Mouse (Mus musculus) Patski (cell line): ENCODE measurements at regions not wholly inside any gene's neighbourhood (a gene's known extent, or its start where the extent isn't known, plus 50 kb on each side); places are given as distances from the start of the nearest gene placed in this dataset.
A peak's percentile ranks its signal among the peaks of the same experiment; 100 is the strongest.

Experiments used
- ATAC-seq: fragments of 100-300 bp; one replicate; pipeline ENCODE4 v1.8.0; 2021
- CTCF ChIA-PET: fragments of 350-600 bp; sonication (Branson Sonifier 250); formaldehyde crosslinking; loops from one replicate; lab custom pipeline; 2022; ENCODE audit warnings: inconsistent platforms; lab: Charles Lee
- POLR2A ChIA-PET: fragments of 350-600 bp; sonication (Branson Sonifier 250); formaldehyde crosslinking; loops from one replicate; lab custom pipeline; 2022; ENCODE audit warnings: antibody characterized with exemption, inconsistent platforms; lab: Charles Lee
- DNase-seq: peaks from one replicate; pipeline ENCODE4 v3.0.0-alpha.2; 2011; ENCODE audit warnings: low read depth, low spot score
- H3K27me3 ChIP-seq: fragments of 371-371 bp; one replicate; pipeline ENCODE4 v1.5.1; 2021
- CTCF ChIP-seq: fragments of 100-300 bp; IDR thresholded peaks from one replicate; pipeline ENCODE4 v1.5.1; 2021
- in situ Hi-C: fragments of 300-500 bp; cut with MboI; formaldehyde crosslinking; loops from 3 replicates; pipeline ENCODE4 v1.11.1; 2018; ENCODE audit warnings: low pct_unique_long_range_greater_than_20kb, mixed read lengths

DNA sequence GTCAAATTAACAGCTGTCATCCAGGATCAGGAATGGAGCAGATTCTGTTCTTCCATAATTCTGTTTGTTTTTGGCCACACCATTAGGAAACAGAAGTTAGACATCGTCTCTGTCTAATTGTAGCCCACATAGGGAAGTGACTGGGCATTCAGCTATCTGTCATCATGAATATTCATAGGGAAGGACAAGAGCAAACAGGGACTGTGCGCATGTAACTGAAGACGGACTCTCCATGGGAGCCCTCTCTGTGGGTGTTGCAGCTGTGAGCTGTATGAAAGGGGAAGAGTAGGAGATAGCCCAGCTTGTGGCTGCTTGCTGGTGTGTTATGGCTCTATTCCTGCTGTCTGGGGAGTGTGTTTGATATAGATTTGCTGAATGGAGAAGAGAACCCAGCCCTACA, 238.3 kb upstream of the Prok2 start:
- DNase-seq (no peak), ATAC-seq (no peak)
- CTCF ChIA-PET, result no interaction called here
- no peak for TF ChIP-seq CTCF
- peaks cover 42% of the 10 kb centered on the region for H3K27me3 ChIP-seq
- in situ Hi-C loops, result no loop called here
- POLR2A ChIA-PET, result no interaction called here

DNA sequence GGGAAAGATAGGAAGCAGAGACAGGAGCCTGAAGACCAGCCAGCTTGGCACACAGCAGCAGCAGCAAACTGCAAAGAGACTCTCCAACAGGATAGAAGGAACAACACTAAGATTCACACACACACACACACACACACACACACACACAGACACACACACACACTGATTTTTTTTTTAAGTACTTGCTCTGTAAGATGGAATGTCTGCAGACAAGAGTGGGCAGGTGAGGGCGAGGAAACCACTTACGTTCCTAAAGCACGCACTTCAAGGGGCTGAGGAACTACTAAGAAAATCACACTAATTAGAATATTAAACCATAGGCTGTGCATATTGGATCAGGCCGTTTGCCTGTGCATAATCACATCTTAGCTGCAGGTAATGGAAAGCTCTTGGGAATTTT, 237.8 kb upstream of the Prok2 start:
- H3K27me3 ChIP-seq, result peaks cover 39% of the 10 kb centered on the region
- TF ChIP-seq CTCF, result no peak
- ATAC-seq (no peak), DNase-seq (no peak)
- in situ Hi-C loops, result no loop called here
- CTCF ChIA-PET, result no interaction called here
- POLR2A ChIA-PET, result no interaction called here

DNA sequence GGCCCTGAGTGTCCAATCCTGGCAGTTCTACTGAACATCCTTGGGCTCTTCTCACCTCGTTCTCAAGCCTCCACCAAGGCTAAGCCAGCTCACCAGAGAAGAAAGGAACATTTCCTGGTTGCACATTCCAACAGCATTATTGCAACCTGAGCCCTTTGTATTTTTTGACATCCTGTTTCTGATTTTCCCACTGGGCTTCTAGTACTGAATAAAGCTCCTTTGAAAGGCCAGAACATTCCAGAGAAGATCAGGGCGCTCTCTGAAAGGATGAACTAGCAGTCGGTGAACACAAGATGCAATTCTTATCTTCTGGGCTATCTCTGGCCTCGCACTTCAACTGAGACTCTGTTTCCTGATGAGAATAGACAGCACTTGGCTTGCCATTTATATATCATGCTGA, 233.2 kb upstream of the Prok2 start:
- no peak for TF ChIP-seq CTCF
- ChIA-PET CTCF (interaction anchor here (0.5 kb wide), 1 partner anchor 125 kb away, joined by 3 read pairs; no protein-coding TSS in a partner anchor), POLR2A (interaction anchor here (0.5 kb wide), 1 partner anchor 18 kb away, joined by 3 read pairs; no protein-coding TSS in a partner anchor)
- no peak for ATAC-seq
- no peak for DNase-seq
- H3K27me3 ChIP-seq, result peaks cover 31% of the 10 kb centered on the region
- in situ Hi-C loops, result no loop called here

DNA sequence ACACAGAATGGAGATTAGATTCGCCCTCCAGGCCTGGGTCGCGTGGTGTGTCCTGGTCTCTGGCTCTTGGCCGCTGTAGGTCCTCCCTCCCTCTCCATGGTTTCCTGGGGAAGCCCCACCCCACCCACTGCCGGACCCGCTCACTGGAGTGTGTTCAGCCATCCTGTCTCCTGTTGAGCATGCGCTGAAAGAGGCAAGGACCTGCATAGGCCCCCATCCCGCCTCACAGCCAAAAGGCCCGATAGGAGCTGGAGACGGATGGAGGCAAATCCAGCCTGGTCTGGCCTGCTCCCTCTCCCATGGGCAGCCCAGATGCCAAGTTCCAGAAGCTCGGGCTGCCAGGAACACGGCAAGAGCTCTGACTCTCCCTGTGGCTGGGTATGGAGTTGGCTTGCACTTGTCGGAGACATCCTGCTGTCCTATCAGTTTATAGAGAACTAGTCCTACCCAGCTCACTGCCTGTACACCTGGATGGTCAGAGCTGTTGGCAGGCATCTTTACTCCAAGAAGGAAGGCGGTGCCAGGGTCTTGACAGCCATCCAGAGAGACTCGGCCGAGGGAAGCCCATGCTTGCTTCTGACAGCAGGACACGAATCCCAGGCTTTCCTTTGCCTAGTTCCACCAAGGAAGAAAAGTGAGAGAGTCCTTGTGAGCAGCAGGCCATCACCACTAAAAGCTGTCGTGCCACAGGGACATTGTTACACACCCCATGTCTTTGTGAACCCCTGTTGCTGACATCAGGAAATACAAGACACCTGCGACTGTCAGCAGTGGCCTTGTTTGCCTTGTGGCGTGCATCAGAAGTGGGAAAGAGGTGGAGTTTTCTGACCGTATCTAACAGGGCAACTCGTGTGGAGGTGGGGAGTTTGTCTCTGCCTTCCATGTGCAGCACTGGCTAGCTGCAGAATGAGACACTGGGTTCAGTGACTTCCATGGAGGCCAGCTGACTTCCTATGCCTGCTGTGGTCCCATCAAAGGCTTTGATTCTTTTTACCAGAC, 228.9 kb upstream of the Prok2 start:
- in situ Hi-C loops, result no loop called here
- DNase-seq, result no peak
- TF ChIP-seq CTCF, result no peak
- ATAC-seq, result no peak
- peaks cover 32% of the 10 kb centered on the region for H3K27me3 ChIP-seq
- ChIA-PET CTCF (no interaction called here), POLR2A (no interaction called here)

DNA sequence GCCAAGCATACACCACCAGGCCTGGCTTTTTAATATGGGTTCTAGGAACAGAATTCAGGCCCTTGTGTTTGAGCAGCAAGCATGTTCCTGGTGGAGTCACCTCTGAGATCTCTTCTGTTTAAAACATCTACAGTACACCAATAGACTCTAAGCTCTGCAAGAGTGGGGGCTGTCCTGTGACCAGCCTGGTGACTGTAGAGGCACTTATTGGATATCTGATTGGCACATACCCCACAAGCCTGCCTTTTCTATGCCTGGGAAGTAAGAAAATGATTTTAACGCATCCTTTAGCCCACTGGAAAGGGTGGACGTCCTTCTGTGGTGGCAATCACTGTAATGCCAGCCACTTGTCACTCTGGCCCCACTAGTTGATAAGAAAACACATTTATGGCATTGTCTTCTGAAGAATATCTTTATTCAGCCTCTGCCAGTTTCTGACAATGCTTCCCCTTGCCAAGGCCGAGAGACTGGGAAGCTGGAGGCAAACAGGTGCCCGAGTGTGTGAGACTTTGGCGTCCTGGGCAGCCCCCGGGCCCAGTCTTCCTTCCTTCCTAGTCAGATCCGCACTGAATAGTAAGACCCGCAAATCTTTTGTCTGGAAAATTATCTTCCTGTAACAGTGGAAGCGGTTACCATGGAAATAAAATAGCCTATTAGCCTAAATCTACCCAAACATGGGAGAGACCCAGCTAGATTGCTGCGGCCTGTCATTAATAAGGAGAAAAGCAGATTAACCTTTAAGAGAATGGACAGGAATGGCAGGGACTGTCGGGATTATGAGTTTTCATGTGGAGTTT, 228.0 kb upstream of the Prok2 start:
- peaks cover 29% of the 10 kb centered on the region for H3K27me3 ChIP-seq
- ATAC-seq (no peak), DNase-seq (no peak)
- in situ Hi-C loops, result no loop called here
- ChIA-PET CTCF (no interaction called here), POLR2A (no interaction called here)
- TF ChIP-seq CTCF, result no peak

DNA sequence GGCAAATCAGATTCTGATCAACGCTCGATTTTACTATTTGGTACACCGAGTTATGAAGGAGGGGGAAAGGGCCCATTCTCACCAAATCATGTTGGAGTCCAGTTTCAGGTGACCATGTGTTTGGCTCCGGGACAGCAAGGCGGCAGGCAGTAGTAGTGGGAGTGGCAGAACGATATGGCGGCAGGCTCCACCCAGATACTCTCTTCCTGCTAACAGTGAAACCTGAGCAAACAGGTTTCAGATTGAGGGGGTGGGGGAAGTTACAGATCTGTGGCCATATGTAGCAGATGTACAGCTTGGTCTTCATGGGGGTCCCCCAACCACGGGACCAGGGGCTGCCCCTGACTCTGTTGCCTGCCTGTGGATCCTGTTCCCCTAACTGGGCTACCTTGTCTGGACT, 224.6 kb upstream of the Prok2 start:
- CTCF ChIA-PET, result no interaction called here
- POLR2A ChIA-PET, result no interaction called here
- no peak for DNase-seq
- peaks cover 19% of the 10 kb centered on the region for H3K27me3 ChIP-seq
- no peak for ATAC-seq
- in situ Hi-C loops, result no loop called here
- no peak for TF ChIP-seq CTCF

DNA sequence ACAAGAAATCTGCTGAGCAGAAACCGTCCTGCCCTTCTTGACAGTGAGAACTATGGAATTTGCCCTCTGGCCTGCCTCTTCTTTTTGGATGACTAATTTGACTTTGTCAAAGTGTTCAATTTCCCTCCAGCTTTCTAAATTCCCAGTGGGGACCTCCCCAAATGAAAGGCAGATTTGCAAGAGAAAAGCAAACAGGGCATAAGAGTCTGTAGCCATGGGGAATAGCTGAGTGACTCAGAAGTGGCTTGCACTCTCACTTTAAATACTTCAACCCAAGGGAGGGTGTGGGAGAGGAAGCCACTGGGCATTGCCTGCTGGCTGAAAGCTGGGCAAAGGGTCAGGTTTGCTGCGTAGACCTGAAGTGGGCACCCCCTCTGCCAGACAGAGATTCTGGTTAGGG, 220.7 kb upstream of the Prok2 start:
- DNase-seq (no peak), ATAC-seq (peak; percentile 58)
- CTCF ChIA-PET, result interaction anchor here (1.1 kb wide), 1 partner anchor 27 kb away, joined by 3 read pairs; no protein-coding TSS in a partner anchor
- peaks cover 7% of the 10 kb centered on the region for H3K27me3 ChIP-seq
- in situ Hi-C loops, result no loop called here
- TF ChIP-seq CTCF, result no peak
- POLR2A ChIA-PET, result no interaction called here

DNA sequence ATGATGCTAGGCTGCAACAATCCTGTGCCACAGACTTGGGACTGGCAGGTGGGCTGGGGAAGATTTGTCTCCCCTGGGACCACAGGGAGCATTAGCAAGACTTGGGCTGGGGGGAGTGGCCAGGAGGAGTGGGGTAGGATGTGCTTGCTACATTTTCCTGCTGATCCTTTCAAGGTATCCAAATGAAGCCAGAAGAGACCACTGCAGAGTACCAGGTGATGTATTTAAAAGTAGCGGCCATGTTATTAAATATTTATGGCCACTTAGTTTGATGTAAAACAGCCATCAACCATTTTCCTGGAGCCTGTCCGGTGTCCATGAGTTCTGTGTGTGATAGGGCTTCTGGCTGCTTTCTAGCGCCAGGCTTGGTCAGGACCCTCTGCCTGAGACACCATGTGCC, 220.3 kb upstream of the Prok2 start:
- DNase-seq (no peak), ATAC-seq (no peak)
- CTCF ChIA-PET, result interaction anchor here (1.1 kb wide), 1 partner anchor 26 kb away, joined by 3 read pairs; no protein-coding TSS in a partner anchor
- POLR2A ChIA-PET, result no interaction called here
- in situ Hi-C loops, result no loop called here
- no peak for TF ChIP-seq CTCF
- H3K27me3 ChIP-seq, result peaks cover 10% of the 10 kb centered on the region

DNA sequence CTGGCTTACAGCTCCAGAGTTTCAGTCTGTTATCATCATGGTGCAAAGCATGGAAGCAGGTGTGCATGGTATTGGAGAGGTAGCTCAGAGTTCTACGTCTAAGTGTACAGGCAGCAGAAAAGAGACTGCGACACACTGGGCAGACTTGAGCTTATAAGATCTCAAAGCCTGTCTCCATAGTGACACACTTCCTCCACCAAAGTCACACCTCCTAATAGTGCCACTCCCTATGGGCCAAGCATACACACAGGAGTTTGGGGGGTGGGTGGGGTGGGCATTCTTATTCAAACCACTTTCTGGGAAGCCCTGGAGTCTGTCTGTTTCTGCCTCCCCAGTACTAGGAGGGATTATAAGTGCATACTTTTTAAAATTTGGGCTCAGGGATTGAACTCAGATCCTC, 219.5 kb upstream of the Prok2 start:
- ChIA-PET CTCF (no interaction called here), POLR2A (no interaction called here)
- H3K27me3 ChIP-seq, result peaks cover 10% of the 10 kb centered on the region
- ATAC-seq, result no peak
- no peak for TF ChIP-seq CTCF
- in situ Hi-C loops, result no loop called here
- no peak for DNase-seq

DNA sequence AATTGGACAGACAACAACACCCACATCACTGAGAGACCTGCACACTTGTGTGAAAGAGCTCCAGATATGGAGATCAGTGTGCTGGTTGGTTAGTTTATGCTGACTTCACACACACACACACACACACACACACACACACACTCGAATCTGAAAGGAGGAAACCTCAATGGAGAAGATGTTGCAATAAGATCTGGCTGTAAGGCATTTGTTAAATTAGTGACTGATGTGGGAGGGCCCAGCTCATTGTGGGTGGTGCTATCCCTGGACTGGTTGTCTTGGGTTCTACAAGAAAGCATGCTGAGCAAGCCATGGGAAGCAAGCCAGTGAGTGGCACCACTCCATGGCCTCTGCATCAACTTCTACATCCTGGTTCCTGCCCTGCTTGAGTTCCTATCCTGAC, 216.8 kb upstream of the Prok2 start:
- H3K27me3 ChIP-seq, result peaks cover 15% of the 10 kb centered on the region
- no peak for TF ChIP-seq CTCF
- in situ Hi-C loops, result no loop called here
- DNase-seq (no peak), ATAC-seq (no peak)
- CTCF ChIA-PET, result interaction anchor here (0.6 kb wide), 1 partner anchor 377 kb away, joined by 3 read pairs; no protein-coding TSS in a partner anchor
- POLR2A ChIA-PET, result no interaction called here
